Mouse (Mus musculus) G1E (cell line): ENCODE measurements around the gene Spty2d1.

Source experiments
- CTCF ChIP-seq: IDR thresholded peaks from 2 replicates; pipeline ENCODE4 v1.5.1; 2012; ENCODE audit warnings: low read depth, low read length, inconsistent platforms, mixed read lengths
- GATA1 ChIP-seq: IDR thresholded peaks from 2 replicates; pipeline ENCODE4 v1.6.1; 2012; ENCODE audit warnings: borderline replicate concordance, low read length, inconsistent platforms, mixed read lengths
- GATA2 ChIP-seq: IDR thresholded peaks from 2 replicates; pipeline ENCODE4 v1.6.1; 2012; ENCODE audit warnings: low read depth, low read length, inconsistent platforms, borderline replicate concordance
- POLR2AphosphoS5 ChIP-seq: IDR thresholded peaks from 2 replicates; pipeline ENCODE4 v1.6.1; 2012; ENCODE audit warnings: low read depth, low read length, inconsistent platforms; ENCODE audit not compliant: insufficient replicate concordance
- TAL1 ChIP-seq: conservative IDR thresholded peaks from 2 replicates; pipeline ENCODE4 v1.6.1; 2012; ENCODE audit warnings: low read depth, low read length, inconsistent platforms, mixed read lengths

DNA sequence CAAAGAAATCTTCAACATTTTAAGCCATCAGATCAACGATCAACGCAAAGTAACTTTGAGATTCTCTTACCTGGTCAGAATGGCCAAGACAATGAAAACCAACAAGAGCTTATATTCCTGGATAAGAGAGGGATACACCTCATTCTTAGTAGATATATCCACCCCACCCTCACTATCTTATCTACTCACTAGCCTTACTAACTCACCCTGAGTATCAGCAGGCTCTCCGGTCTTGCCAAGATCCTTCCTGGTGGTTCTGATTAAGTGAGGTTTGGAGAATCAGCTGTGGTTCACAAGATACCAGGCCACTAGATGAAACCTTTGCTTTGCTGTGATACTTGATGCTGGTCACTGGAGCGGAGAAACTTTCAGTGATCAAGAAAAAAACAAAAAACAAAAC, 33.6 kb downstream of the Spty2d1 start:
- TF ChIP-seq CTCF (no peak), TAL1 (no peak), POLR2AphosphoS5 (no peak), GATA1 (no peak), GATA2 (no peak)
